Mouse (Mus musculus) gastrocnemius, postnatal 25 days (tissue): Measurements from ENCODE around the gene Lars2. TPM values are rescaled to one million over a fixed set of nuclear protein-coding genes. Genes with fewer than 3 reads are reported as not detected.

Experiments
- DNase-seq: peaks from one replicate; pipeline ENCODE4 v3.0.0; 2022
- total RNA-seq, 2 experiments: library from RNA; stranded (reverse); gene quantifications; 1 replicate in 1 of 2; 2 replicates in 1 of 2; pipeline ENCODE4 v1.2.3; 2021

Lars2 gene
- total RNA-seq, 2 experiments from 2014 or later, result 42.2 to 49.0 TPM

GRCm38 (mm10) chr9:123506270-123507146 is 139.8 kb downstream of the Lars2 start:
- no peak for DNase-seq

- no peak for DNase-seq
Observed at GRCm38 (mm10) chr9:123507380-123507779, 140.7 kb downstream of the Lars2 start.

- DNase-seq, result no peak
Observed at GRCm38 (mm10) chr9:123508986-123509385, 142.3 kb downstream of the Lars2 start.

GRCm38 (mm10) chr9:123509638-123510604 is 143.2 kb downstream of the Lars2 start:
- no peak for DNase-seq

GRCm38 (mm10) chr9:123510926-123511325 is 144.2 kb downstream of the Lars2 start:
- no peak for DNase-seq

Other genes starting within 250 kb of the Lars2 start
- 10 to 100 TPM; 44.1 to 65.2 TPM for gene Clec3b, start 216.0 kb upstream of the Lars2 start, total RNA-seq
- gene Cdcp1, start 150.9 kb upstream of the Lars2 start, total RNA-seq, result not detected
- gene Tmem158, start 106.2 kb upstream of the Lars2 start, total RNA-seq, result 1 to 10 TPM in 1 of 2 experiments, under 1 TPM in 1; 1.00 to 3.1 TPM
- 10 to 100 TPM; 25.8 to 29.2 TPM for gene Limd1, start 111.8 kb downstream of the Lars2 start, total RNA-seq
- 10 to 100 TPM; 20.6 to 21.3 TPM for gene Sacm1l, start 162.8 kb downstream of the Lars2 start, total RNA-seq